Comparison of ENCODE assay signal across 8 mouse cellular contexts in genomic region chr2:145233547-145234398, GRCm38 (mm10).
DNase-seq lines count a peak whose midpoint lies in the region; ATAC-seq and TF ChIP-seq lines count a peak whose summit lies in the region.

No protein-coding gene starts in this region.

- intact Hi-C loops in heart, postnatal 10 days (cut with DNase I): no loop called here

- H3K27ac ChIP-seq in stomach, embryonic 16.5 days (ENCODE audit: low read length): no peak overlapping the region

- no peaks in the 10 kb centered on the region for H3K9me3 ChIP-seq in stomach, embryonic 16.5 days (replicated peaks; ENCODE audit: control insufficient read depth, low read length)

- no peak overlapping the region for H3K4me3 ChIP-seq in lung, adult 2 months (replicated peaks; ENCODE audit: extremely low read depth, low read depth, low read length)
- H3K4me3 ChIP-seq in stomach, embryonic 16.5 days (replicated peaks; ENCODE audit: low read length): no peak overlapping the region

- H3K27me3 ChIP-seq in stomach, embryonic 16.5 days (ENCODE audit: control insufficient read depth, insufficient read depth, low read length): no peaks in the 10 kb centered on the region

- peak; percentile 82 for ATAC-seq in CD4-positive, CD25-positive, alpha-beta regulatory T cell, adult 4 months
- peak; percentile 80 for ATAC-seq in frontal cortex, adult (ENCODE audit: low TSS enrichment)
- ATAC-seq in stomach, embryonic 16.5 days (ENCODE audit: insufficient read depth, low FRiP score): peak; percentile 76; the same call in 1 of the 2 replicates

- no peak for TF ChIP-seq CTCF in lung, adult 2 months (IDR thresholded peaks at IDR 0.05; ENCODE audit: insufficient read depth, low read length)

- no peak for TF ChIP-seq POLR2A in lung, adult 2 months (IDR thresholded peaks at IDR 0.05; ENCODE audit: borderline replicate concordance, extremely low read depth, low read depth, low read length)

- no peaks in the 10 kb centered on the region for H3K36me3 ChIP-seq in stomach, embryonic 16.5 days (ENCODE audit: control insufficient read depth, insufficient read depth, low read length)

- 7% methylated on average over 7 of the region's 7 CpGs for WGBS in lung, adult 2 months
- WGBS in stomach, embryonic 16.5 days: 18% methylated on average over 7 of the region's 7 CpGs

- no peak overlapping the region for H3K4me2 ChIP-seq in stomach, embryonic 16.5 days (ENCODE audit: low read depth, low read length)

- no peak overlapping the region for H3K9ac ChIP-seq in stomach, embryonic 16.5 days (ENCODE audit: low read length)

- peak; percentile 18 for DNase-seq in cerebellum, adult 9-10 months
- no peak for DNase-seq in cerebellum, adult 11-12 months
- peak; percentile 76 to 79 for DNase-seq in heart, postnatal 10 days
- DNase-seq in layer of hippocampus, adult 11-12 months (ENCODE audit: low spot score): peak; percentile 79
- DNase-seq in lung, adult 2 months: peak; percentile 60

- peaks cover 16% of the 10 kb centered on the region for H3K4me1 ChIP-seq in lung, adult 2 months (ENCODE audit: control insufficient read depth, insufficient read depth, low read length)
- peaks cover 5% of the 10 kb centered on the region for H3K4me1 ChIP-seq in stomach, embryonic 16.5 days (ENCODE audit: control insufficient read depth, insufficient read depth, low read length)
